Mouse (Mus musculus) adrenal gland, adult 8-10 months (tissue): ENCODE measurements around the gene Bcl2. TPM values are rescaled to one million over a fixed set of nuclear protein-coding genes. Genes with fewer than 3 reads are reported as not detected.

Experiments
- DNase-seq: peaks from one replicate; pipeline ENCODE4 v3.0.0; 2022
- total RNA-seq, 4 experiments: library from RNA; stranded (reverse); gene quantifications; 2 replicates each; pipeline ENCODE4 v1.2.4; 2022

Gene Bcl2
- total RNA-seq, 4 experiments from 2014 or later, result 5.8 to 7.7 (median 6.9) TPM

GRCm38 (mm10) chr1:106712330-106712729 is 1.7 kb downstream of the Bcl2 start:
- peak; percentile 24 for DNase-seq

- no peak for DNase-seq
Observed at GRCm38 (mm10) chr1:106711356-106712125, 2.5 kb downstream of the Bcl2 start.

- no peak for DNase-seq
Observed at GRCm38 (mm10) chr1:106710202-106710601, 3.9 kb downstream of the Bcl2 start.

GRCm38 (mm10) chr1:106707036-106707880 is 6.8 kb downstream of the Bcl2 start:
- no peak for DNase-seq

GRCm38 (mm10) chr1:106703183-106703582 is 10.9 kb downstream of the Bcl2 start:
- DNase-seq, result no peak

GRCm38 (mm10) chr1:106702471-106703175 is 11.5 kb downstream of the Bcl2 start:
- no peak for DNase-seq

- DNase-seq, result no peak
Observed at GRCm38 (mm10) chr1:106700520-106701114, 13.5 kb downstream of the Bcl2 start.

GRCm38 (mm10) chr1:106696472-106696871 is 17.6 kb downstream of the Bcl2 start:
- no peak for DNase-seq

GRCm38 (mm10) chr1:106695649-106696048 is 18.4 kb downstream of the Bcl2 start:
- DNase-seq, result no peak

GRCm38 (mm10) chr1:106694316-106694715 is 19.8 kb downstream of the Bcl2 start:
- DNase-seq, result peak; percentile 25

GRCm38 (mm10) chr1:106692599-106692998 is 21.5 kb downstream of the Bcl2 start:
- no peak for DNase-seq

GRCm38 (mm10) chr1:106690887-106691286 is 23.2 kb downstream of the Bcl2 start:
- DNase-seq, result no peak

GRCm38 (mm10) chr1:106688161-106688516 is 25.9 kb downstream of the Bcl2 start:
- no peak for DNase-seq

- DNase-seq, result no peak
Observed at GRCm38 (mm10) chr1:106687435-106688160, 26.5 kb downstream of the Bcl2 start.

- no peak for DNase-seq
Observed at GRCm38 (mm10) chr1:106685702-106686101, 28.4 kb downstream of the Bcl2 start.

- DNase-seq, result no peak
Observed at GRCm38 (mm10) chr1:106684546-106684945, 29.5 kb downstream of the Bcl2 start.

GRCm38 (mm10) chr1:106682829-106683228 is 31.2 kb downstream of the Bcl2 start:
- DNase-seq, result no peak

- DNase-seq, result no peak
Observed at GRCm38 (mm10) chr1:106679800-106680515, 34.1 kb downstream of the Bcl2 start.

- DNase-seq, result no peak
Observed at GRCm38 (mm10) chr1:106678060-106678478, 36.0 kb downstream of the Bcl2 start.

GRCm38 (mm10) chr1:106666140-106667088 is 47.7 kb downstream of the Bcl2 start:
- no peak for DNase-seq
